Mouse (Mus musculus) c-Kit-positive CD71-positive TER-119-positive erythroid progenitor cells, embryonic 14.5 days (primary cell): Measurements from ENCODE around the gene Gm20388.
"Not testable (repeated sequence)": the region's sequence is repeated elsewhere in the genome, so short reads cannot be mapped to it uniquely, and the experiment has no call there.

Experiments
- DNase-seq: peaks from one replicate; pipeline ENCODE4 v3.0.0-alpha.2; 2013; ENCODE audit warnings: low spot score

Gm20388 gene

DNA sequence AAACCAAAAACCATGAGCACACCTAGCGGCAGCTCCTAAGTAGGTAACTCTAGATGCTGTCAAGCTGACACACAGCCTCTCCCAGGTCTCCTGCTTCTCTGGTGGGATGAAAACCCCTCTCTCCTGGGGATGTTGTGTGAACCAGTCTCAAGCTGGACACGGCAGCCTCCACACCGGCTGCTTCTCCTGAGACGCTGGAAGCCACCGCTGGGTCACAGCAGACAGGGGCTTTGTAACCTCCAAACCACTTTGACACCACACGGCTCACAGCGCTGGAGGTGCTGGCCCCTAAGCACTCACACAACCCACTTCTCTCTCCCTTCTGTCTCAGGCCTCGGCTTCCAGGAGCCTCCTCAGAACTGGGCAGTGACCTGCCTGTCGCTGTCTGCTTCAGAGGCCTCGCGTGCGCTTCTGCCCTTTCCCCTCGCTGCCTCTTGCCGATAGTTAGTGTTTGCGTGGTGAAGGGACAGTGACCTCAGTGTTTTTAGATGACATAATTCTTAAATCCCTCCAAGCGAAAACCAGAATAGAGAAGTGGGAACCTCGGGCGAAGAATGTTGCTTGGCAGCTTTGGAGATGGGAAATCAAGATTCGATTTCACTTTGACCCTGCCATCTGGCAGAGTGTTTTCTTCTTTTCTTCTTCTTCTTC lies 809.1 kb downstream of the Gm20388 start:
- no peak for DNase-seq

DNA sequence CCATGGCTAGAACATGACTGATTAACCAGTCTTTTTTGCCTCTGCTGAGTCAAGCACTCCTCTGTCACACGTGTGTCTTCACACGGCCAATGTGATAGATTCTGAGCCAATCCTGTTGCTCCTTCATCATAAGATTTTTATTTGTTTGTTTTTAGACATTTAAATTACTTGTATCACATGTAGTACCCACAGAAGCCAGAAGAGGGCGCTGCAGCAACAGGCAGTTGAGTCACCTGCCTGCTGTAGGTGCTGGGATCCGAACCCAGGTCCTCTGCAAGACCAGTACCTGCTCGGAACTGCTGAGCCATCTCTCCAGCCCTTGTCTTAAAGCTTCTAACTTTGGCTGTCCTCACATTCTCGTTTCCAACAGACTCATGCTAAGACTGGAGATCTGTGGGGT lies 812.4 kb downstream of the Gm20388 start:
- DNase-seq, result no peak

DNA sequence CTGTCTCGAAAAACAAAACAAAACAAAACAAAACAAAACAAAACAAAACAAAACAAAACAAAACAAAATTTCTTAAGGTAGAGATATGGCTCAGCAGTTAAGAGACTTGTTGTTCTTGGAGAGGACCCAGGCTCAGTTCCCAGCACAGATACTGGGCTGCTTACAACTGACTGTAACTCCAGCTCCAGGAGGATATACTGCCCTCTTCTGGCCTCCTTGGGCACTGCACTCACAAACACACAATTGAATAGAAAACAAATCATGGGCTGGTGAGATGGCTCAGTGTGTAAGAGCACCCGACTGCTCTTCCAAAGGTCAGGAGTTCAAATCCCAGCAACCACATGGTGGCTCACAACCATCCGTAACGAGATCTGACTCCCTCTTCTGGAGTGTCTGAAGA lies 813.5 kb downstream of the Gm20388 start:
- not testable (repeated sequence) for DNase-seq

DNA sequence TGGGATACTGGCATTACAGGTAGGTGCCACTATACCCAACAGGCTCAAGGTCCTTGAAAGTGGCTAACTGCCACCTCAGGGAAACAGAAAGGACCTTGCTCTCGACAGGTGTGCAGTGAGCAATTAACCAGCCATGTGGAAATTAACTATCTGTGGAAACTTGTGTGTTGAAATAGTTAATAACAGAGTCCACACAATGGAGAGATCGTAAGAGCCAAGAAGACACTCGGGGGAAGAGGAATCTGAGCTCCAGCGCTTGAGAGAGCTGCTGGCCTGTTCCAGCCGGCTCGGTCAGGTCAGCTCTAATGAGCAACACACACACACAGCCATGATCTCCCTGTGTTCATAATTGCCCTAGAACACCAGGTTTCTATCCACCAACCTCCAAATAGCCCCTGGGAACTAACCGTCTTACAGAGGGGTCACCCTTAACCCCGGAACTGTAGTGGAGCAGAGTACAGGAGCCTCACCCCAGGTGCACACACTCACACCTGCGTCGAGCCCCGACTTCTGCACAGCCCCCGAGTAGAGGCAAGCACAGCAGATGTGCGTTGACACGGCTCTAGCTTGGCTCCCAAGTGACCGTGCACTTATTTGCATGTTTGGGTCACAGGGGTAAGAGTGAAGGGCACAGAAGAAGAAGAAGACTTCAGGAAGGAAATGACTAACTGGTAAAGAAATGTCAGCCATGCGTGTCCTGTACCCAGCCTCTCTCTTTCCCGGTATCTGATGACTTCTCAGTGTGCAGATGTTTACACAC lies 814.4 kb downstream of the Gm20388 start:
- no peak for DNase-seq

DNA sequence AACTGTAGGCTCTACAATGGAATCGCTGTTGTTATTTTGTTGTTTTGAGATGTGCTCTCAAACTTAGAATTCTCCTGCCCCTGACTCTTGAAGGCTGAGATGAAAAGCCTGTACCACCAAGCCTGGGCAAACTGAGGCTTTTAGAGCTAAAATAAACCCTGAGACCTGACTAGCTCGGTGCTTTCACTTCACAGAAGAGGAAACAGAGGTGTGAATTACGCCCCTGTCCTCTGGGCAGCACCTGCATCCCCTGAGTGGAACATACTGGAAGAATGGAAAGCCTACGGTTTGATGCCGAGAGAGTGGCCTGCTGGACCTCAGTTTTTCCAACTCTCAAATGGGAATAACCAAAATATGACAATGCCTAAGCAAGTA lies 814.9 kb downstream of the Gm20388 start:
- DNase-seq, result no peak

DNA sequence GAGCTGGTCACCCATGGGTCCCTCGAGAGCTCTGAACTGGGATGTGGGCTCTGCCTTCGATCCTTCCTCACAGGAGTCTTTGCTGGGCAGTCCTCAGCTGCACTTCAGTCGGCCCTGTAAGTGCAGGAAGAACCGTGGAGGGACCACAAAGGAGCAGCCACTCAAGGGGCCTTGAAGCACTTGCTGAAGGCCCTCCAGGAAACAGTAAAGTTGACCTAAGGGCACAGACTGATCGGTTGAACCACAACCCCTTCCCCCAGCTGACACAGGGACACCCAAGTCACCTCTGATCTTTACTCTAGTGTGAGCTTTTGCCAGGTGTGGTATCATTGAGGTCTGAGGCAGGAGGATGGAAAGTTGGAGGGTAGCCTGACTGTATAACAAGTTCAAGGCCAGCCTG lies 815.4 kb downstream of the Gm20388 start:
- DNase-seq, result no peak

DNA sequence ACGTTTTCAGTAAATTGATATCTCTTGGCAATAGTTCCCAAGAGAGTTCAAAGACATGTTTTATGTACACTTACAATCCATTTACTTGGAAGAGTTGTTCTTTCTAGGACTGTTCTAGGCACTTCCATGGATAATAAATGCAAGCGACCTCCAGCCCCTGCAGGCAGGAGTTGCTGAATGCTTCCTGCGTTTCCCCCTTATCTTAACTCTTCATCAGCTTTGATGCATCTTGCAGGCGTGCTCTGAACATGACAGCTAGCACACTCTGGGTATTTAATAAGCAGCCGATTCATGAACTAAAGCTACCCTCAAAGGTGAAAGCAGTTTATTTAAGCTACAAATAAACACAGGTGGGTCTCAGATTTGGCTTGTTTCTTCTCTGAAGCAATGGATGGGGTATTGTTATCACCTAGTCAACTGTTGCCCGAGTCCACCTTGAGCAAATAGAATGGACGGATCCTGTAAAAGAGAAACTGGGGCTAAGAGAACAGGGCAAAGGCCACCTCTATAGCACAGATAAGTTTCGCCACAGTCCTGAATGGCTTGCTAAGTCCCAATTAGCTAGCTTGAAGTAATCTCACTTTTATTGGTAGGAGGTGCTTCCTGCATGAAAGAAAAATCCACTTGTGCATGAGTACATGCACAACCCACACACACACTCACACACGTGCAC lies 818.0 kb downstream of the Gm20388 start:
- DNase-seq, result no peak

DNA sequence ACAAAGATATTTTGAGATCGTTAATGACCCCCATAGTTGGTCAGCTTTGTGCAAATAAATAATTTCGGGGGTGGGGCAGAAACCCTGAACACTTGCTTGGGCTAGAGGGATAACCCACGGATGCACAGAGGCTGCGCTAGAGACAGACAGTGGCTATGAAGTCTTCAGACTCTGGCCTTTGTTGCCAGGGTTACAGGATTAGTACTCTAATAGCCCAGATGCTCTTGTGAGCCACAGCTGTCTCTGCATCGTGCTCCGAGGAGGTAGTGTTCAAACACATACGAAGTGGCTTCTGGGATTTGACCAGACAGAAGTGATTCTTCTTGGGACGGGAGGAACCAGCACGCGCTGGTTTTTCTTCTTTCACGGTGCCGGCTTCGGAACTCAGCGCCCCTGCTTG lies 820.9 kb downstream of the Gm20388 start:
- DNase-seq, result no peak

DNA sequence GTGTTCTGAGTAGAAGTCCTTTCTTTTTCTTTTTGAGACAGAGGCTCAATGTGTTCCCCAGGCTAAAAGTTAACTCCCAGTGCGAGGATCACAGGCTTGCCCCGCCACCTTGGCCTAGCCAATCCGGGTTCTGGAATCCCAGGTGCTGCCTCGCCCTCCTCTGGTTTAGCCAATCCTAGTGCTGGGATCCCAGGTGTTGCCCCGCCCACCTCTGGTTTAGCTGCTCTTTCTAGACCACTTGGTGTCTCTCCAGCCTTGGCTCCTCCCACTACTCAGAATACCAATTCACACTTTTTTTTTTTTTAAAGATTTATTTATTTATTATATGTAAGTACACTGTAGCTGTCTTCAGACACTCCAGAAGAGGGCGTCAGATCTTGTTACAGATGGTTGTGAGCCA lies 821.4 kb downstream of the Gm20388 start:
- no peak for DNase-seq

DNA sequence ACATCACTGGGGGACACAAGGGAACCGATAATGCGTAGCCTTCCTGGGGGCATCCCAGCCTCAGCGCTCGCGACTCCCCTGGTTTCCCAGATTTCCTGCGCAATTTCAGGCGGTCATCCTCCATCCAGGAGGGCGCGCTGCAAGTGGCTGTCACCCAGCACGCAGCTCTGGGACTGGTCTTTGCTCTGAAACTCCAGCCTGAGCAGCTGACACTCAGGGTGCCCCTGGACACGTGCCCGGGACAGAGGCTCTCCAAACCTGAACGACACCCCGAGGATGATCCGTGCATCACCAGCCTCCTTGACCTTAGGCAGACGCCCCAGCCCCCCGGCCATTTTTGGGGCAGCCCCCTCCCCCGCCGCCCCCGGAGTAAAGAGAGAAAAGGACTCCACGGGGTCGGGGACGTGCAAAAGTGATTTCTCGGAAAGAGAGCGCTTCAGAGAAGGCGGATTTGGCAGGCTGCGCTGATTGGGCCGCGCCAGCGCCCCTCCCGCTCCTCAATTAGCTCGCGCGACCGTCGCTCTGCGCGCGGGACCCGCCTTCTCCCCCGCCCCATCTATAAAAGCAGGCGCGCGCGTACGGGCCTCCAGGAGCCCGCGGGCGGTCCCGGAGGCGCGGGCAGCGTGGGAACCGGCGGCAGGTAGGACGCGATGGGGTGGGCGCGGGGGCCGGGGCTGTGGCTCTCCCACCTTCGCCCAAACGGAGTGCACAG lies 825.3 kb downstream of the Gm20388 start, which contains the start of gene Irf8:
TSS of gene Irf8 (plus strand) at position 589 of the 712 bp plus-strand sequence.
- DNase-seq, result no peak

DNA sequence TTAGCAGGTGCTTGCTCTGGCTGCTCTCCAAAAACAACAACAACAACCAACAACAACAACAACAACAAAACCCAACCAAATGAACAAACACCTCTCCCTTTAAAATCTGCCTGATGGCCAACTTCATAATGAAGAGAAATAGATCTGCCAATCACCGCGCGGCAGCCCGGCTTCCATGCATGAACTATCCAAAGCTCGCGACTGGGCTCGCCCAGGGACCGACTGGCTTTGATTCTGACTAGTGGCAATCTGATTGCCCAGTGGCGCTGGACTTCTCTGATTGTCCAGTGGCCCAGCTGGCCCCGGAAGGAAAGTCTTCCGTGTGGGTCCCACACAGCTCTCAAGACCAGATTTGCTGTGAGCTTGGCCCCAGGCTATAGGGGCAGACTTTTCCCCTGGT lies 825.8 kb downstream of the Gm20388 start:
- DNase-seq, result no peak

DNA sequence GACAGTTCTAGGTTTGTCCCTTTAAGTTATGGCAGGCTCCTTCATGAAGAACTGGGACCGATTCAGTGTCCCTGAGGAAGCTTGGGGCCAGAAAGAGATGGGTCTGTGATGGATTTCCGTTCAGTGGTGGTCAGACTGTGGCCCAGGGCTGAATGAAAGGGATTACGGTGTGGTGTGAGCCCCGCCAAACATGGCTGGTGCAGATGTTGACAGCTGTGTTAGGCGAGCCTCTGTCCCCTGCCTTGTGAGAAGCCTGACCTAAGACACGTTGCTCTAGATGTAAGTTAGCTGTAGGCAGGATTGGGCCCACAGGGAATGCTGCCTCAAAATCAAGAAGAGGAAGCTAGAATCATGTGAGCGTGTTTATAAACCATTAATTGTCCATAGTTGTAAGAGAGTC lies 826.5 kb downstream of the Gm20388 start:
- DNase-seq, result no peak

DNA sequence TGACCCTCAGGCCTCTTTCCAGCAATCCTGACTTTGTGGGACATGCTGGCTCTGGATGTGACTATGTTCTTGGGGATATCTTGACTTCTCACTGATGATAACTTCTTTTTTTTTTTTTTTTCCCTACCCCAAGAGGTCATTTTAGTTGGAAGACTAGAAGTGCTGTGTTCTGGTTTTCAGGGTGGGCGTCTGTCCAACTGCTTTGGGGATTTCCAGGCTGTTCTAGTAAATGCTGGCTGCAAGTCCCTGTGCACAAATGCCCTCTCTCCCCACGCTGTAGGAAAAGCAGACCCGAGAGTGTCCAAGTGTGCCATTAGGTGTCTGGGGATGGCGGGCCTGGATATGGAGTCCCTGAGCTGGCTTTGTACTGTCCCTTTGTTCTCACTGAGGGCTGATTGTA lies 828.1 kb downstream of the Gm20388 start:
- no peak for DNase-seq

DNA sequence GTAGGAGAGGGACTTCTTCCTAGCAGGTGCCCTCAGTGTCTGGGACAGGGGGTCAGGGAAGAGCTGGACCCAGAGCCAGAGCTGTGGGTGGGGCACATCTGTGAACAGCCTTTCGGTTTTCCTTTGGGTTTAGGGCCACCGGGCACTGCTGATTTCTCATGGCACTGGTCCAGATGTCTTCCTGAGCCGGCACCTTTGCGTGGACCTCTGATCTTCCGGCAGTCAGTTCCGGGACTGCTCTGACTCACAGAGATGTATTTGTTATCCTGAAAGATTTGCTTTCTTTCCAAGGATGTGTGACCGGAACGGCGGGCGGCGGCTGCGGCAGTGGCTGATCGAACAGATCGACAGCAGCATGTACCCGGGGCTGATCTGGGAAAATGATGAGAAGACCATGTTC lies 828.9 kb downstream of the Gm20388 start:
- no peak for DNase-seq

DNA sequence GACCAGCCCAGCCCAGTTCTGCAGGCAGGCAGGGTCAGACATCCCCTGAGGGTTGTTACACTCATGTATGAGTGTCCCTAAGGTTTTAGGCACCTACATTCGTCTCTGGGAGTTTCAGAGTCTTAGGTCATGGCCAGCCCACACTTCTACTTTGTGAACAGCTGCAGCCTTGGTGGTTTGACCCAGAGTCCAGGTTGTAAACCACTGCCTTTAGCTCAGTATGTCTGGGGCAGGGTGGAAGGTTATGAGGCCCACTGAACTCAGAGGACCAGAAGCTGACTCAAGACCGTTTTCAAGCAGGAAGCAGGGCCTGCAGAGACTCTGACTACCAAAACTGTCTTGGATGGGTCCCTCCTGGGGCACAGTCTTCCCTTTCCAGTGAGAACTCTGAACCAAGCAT lies 829.9 kb downstream of the Gm20388 start:
- no peak for DNase-seq

DNA sequence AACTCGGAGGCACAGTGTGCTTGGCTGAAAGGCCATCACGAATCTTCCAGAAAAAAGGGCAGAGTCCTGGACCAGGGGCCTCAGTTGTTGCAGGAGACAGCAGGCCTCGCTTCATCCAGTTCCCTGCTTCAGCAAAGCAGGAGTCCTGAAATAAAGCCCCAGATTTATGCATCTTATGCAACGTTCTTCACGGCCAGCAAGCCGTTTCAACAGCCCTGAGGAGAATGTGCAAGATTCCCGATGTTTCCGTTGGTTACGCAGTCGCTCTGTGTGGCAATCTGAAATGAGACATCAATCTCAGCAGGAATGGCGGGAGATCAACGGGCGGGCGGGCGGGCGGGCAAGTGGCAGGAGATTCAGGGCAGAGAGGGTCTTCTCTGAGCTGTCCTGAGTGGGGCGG lies 830.4 kb downstream of the Gm20388 start:
- no peak for DNase-seq

DNA sequence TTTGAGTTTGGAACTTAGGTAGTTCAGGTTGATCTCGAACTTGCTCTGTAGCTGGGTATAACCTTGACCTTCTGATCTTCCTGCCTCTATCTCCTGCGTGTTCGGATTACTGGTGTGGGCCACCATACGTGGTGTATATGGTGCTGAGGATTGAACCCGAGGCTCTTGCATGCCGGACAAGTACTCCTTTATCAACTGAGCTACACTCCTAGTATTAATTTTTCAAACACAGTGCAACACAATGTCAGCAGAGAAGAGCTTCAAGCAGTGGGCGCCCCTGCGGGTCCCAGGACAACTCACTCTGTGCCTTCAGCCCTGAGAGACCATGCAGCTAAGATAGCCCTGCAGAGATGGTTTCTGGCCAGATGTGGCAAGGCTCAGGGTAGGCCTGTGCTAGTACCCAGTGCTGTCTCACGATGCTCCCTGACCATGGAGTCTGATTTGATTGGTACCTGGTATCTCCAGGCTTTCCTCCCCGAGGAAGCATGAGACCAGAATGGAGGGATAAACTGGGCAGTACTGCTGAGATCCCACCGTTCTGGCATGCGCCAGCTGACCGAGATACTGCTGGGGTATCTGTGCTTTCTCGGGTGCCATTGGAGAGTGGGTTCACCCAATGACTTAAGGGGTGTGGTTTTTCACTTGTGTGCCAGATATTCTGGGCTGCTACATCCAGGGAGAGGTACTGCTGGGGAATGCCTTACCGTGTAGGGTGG lies 831.3 kb downstream of the Gm20388 start:
- DNase-seq, result no peak

DNA sequence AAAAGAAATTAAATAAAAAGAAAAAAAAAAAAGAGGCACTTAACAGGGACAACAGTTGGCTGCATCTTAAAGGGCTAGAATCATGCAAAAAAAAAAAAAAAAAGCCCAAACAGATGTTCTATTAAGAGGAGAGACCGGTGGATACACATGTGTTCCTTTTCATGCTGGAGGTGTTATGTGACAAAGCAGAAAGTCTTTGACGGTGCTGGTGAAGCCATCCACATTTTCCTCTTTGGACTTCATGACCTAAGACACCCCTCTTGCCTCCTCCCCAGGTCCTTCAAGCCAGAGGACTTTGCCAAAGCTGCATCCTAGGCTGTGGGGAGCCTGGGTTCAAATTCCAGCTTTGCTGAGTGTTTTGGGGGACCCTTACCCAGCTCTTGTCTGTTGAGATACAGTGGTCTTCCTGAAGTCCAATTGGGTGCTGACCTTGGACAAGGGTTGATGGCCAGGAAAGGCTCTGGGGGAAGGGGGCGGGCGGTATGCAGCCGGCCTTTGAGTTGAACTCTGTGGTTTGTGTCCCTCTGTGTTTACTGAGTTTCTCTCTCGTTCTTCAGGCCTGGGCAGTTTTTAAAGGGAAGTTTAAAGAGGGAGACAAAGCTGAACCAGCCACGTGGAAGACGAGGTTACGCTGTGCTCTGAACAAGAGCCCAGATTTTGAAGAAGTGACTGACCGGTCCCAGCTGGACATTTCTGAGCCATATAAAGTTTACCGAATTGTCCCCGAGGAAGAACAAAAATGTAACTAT lies 832.7 kb downstream of the Gm20388 start:
- no peak for DNase-seq

DNA sequence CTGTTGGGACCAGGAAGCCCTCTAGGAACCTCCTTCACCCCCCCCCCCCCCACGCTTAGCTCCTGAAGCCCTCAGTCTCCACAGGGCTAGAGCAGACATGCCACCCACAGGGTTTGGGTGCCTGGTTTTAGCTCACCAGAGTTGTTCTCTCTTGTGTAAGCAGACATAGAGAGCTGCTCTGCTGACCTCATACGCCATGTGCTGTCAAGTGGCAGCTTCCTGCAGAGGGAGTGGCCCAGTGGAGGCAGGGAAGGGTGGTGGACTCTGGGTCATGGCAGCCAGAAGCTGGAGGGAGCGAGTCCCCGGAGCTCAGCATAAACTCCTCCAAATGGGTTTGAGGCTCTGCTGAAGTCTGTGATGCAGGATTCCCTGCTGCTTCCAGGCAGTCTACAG lies 833.3 kb downstream of the Gm20388 start:
- DNase-seq, result no peak

DNA sequence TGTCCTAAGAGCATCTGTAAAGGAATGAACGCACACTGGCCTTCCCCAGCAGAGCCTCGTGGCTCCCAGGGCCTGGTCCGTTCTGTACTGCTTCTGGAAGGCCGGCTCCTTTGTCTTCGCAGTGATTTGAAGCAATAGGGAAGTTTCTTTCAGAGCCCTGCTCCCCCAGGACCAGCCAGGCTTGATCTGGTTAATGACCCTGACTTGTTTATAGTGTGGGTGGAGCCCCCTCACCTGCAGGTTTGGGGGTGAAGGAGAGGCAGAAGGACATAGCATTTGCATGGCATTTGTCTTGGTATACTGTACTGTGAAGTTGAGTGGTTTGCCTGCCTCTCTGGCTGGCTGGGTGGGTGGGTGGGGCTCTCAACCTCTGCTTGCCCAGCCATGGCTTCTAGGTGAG lies 833.8 kb downstream of the Gm20388 start:
- DNase-seq, result no peak

DNA sequence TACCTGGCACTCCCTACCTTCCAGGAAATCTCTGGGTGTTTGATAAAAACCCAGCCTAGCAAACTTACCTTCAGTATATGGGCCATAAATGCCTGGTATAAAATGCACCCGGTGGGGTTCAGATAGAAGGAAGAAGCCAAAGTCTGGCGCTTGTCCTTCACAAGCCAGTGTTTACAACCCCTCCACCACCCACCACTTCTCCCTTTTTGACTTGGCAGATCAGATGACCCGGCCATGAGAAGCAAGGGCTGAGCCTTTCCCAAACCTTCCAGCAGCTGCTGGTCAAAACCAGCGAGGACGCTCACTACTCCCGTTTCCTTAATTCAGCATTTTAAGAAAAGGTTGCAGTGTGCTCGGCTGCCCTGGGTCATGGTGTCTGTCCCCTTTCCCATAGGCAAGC lies 834.6 kb downstream of the Gm20388 start:
- DNase-seq, result no peak
